Mouse (Mus musculus) testis, adult 2 months (tissue): ENCODE measurements around the gene Gm11595.

Experiments
- CTCF ChIP-seq: fragments of 200-500 bp; IDR thresholded peaks from 2 replicates; pipeline ENCODE4 v1.5.1; 2012; ENCODE audit warnings: low read depth, mild to moderate bottlenecking, inconsistent platforms, low read length, moderate library complexity; ENCODE audit not compliant: control insufficient read depth, insufficient read depth, insufficient replicate concordance
- POLR2A ChIP-seq: fragments of 200-500 bp; IDR thresholded peaks from 2 replicates; pipeline ENCODE4 v1.6.1; 2012; ENCODE audit warnings: low read depth, mild to moderate bottlenecking, inconsistent platforms, low read length, moderate library complexity; ENCODE audit not compliant: control insufficient read depth

DNA sequence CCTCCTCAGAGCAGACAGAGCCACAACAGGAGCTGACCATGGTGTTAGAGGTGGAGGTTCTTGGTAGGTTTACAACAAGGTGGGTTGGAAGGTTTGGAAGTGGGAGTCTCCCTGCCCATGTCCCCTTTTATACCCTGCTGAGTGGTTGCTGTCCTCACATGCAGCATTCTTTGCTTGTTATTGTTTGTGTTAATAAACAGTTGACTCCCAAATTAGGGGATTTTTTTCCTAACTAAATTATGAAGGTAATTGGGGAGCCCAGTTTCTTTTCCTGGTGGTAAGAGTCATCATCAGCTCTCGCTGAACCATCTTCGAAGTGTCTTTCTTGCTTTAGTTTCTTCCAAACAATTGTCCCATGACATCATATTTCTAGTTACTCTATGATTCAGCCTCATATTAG, 7.9 kb upstream of the Gm11595 start, which contains the start of gene Krtap4-8:
- no peak for TF ChIP-seq POLR2A
- TF ChIP-seq CTCF = no peak
